Mouse (Mus musculus) kidney, adult 2 months (tissue): Measurements from ENCODE around the gene Bach2.

Experiments
- CTCF ChIP-seq: fragments of 200-500 bp; conservative IDR thresholded peaks from 2 replicates; pipeline ENCODE4 v1.5.1; 2011; ENCODE audit warnings: low read depth, mild to moderate bottlenecking, control low read depth, low read length, moderate library complexity, mixed read lengths; ENCODE audit not compliant: insufficient read depth, insufficient read length
- POLR2A ChIP-seq: fragments of 200-500 bp; IDR thresholded peaks from one replicate; pipeline ENCODE4 v1.6.1; 2011; ENCODE audit warnings: low read depth, low read length, control low read depth

- TF ChIP-seq CTCF (no peak), POLR2A (no peak)
These were observed 48.1 kb upstream of the Bach2 start for GRCm38 (mm10) chr4:32190506-32190905.
